Mouse (Mus musculus) embryo, embryonic 10.5 days (tissue): Measurements from ENCODE around the gene Cluh.

Experiments used
- DNase-seq: peaks from one replicate; pipeline ENCODE4 v3.0.0-alpha.2; 2015; ENCODE audit warnings: low spot score

Cluh gene

GRCm38 (mm10) chr11:74649095-74649646, at the start of gene Cluh:
Cluh (plus strand) TSS chr11:74649495.
- peak; percentile 97 for DNase-seq

- DNase-seq = no peak
These were observed 47.0 kb upstream of the Cluh start for GRCm38 (mm10) chr11:74602286-74602685.

- DNase-seq = no peak
These were observed 39.2 kb upstream of the Cluh start for GRCm38 (mm10) chr11:74610068-74610467.

GRCm38 (mm10) chr11:74610545-74611176, 38.6 kb upstream of the Cluh start, which contains the start of gene Rap1gap2:
Rap1gap2 (minus strand) TSS chr11:74610915.
- DNase-seq = peak; percentile 22

GRCm38 (mm10) chr11:74611437-74611836, 37.9 kb upstream of the Cluh start:
- no peak for DNase-seq

GRCm38 (mm10) chr11:74613428-74613827, 35.9 kb upstream of the Cluh start:
- no peak for DNase-seq

GRCm38 (mm10) chr11:74615571-74615970, 33.7 kb upstream of the Cluh start:
- DNase-seq = no peak

GRCm38 (mm10) chr11:74619201-74619955, 29.9 kb upstream of the Cluh start, which contains the start of gene Ccdc92b:
Ccdc92b (plus strand) TSS chr11:74619605.
- peak; percentile 92 for DNase-seq

- no peak for DNase-seq
These were observed 29.4 kb upstream of the Cluh start for GRCm38 (mm10) chr11:74619956-74620300.

GRCm38 (mm10) chr11:74621974-74622669, 27.2 kb upstream of the Cluh start:
- no peak for DNase-seq

- no peak for DNase-seq
These were observed 25.6 kb upstream of the Cluh start for GRCm38 (mm10) chr11:74623693-74624092.

- no peak for DNase-seq
These were observed 24.0 kb upstream of the Cluh start for GRCm38 (mm10) chr11:74625333-74625732.

- DNase-seq = no peak
These were observed 21.8 kb upstream of the Cluh start for GRCm38 (mm10) chr11:74627481-74627880.

- DNase-seq = no peak
These were observed 17.2 kb upstream of the Cluh start for GRCm38 (mm10) chr11:74631880-74632789.

- peak; percentile 94 for DNase-seq
These were observed 14.6 kb upstream of the Cluh start for GRCm38 (mm10) chr11:74634490-74635275.

GRCm38 (mm10) chr11:74637486-74637885, 11.8 kb upstream of the Cluh start:
- no peak for DNase-seq

- peak; percentile 83 for DNase-seq
These were observed 11.1 kb upstream of the Cluh start for GRCm38 (mm10) chr11:74637971-74638790.

GRCm38 (mm10) chr11:74638791-74639411, 10.4 kb upstream of the Cluh start:
- no peak for DNase-seq

GRCm38 (mm10) chr11:74639628-74640027, 9.7 kb upstream of the Cluh start:
- DNase-seq = no peak
